Mouse (Mus musculus): ENCODE measurements at regions not wholly inside any gene's neighbourhood (a gene's known extent, or its start where the extent isn't known, plus 50 kb on each side); places are given as distances from the start of the nearest gene placed in this dataset.
A peak's percentile ranks its signal among the peaks of the same experiment; 100 is the strongest.

GRCm38 (mm10) chr1:33271437-33272145 is 398.0 kb downstream of the Prim2 start:
- peak overlapping the region; percentile 12; the same call in 1 of the 2 replicates for H3K27ac ChIP-seq
- no peak overlapping the region for H3K4me3 ChIP-seq
- no peaks in the 10 kb centered on the region for H3K36me3 ChIP-seq (ENCODE audit: poor library complexity, severe bottlenecking)
- no peaks in the 10 kb centered on the region for H3K9me3 ChIP-seq (replicated peaks)
- H3K9ac ChIP-seq = no peak overlapping the region
- 56% methylated on average over 12 of the region's 12 CpGs for WGBS
- H3K27me3 ChIP-seq = no peaks in the 10 kb centered on the region
- peak overlapping the region; percentile 15; the same call in 1 of the 2 replicates for H3K4me2 ChIP-seq
- ATAC-seq = peak; percentile 86
- peaks cover 22% of the 10 kb centered on the region for H3K4me1 ChIP-seq

- Histone ChIP-seq H3K36me3 (ENCODE audit: poor library complexity, severe bottlenecking) (no peaks in the 10 kb centered on the region), H3K4me3 (no peak overlapping the region), H3K27ac (no peak overlapping the region), H3K4me1 (peaks cover 22% of the 10 kb centered on the region), H3K27me3 (no peaks in the 10 kb centered on the region), H3K9me3 (replicated peaks) (no peaks in the 10 kb centered on the region), H3K4me2 (no peak overlapping the region), H3K9ac (no peak overlapping the region)
- 35% methylated on average over 4 of the region's 4 CpGs for WGBS
- peak; percentile 66 for ATAC-seq
Observed at GRCm38 (mm10) chr1:33269162-33269561, 400.4 kb downstream of the Prim2 start.

- no peak overlapping the region for H3K4me3 ChIP-seq
- WGBS = 85% methylated on average over 5 of the region's 5 CpGs
Observed at GRCm38 (mm10) chr1:33265731-33266415, 403.7 kb downstream of the Prim2 start.

GRCm38 (mm10) chr1:33249474-33249873 is 420.1 kb downstream of the Prim2 start:
- Histone ChIP-seq H3K27ac (no peak overlapping the region), H3K9ac (no peak overlapping the region), H3K4me3 (no peak overlapping the region), H3K27me3 (no peaks in the 10 kb centered on the region), H3K9me3 (replicated peaks) (no peaks in the 10 kb centered on the region), H3K4me2 (no peak overlapping the region), H3K4me1 (no peaks in the 10 kb centered on the region), H3K36me3 (ENCODE audit: poor library complexity, severe bottlenecking) (no peaks in the 10 kb centered on the region)
- ATAC-seq = no peak
- WGBS = 92% methylated on average over 5 of the region's 5 CpGs

More at GRCm38 (mm10) chr1:33265731-33266415, 403.7 kb downstream of the Prim2 start:
- no peaks in the 10 kb centered on the region for H3K27me3 ChIP-seq
- H3K27ac ChIP-seq = no peak overlapping the region
- H3K9me3 ChIP-seq (replicated peaks) = no peaks in the 10 kb centered on the region
- no peak overlapping the region for H3K9ac ChIP-seq
- H3K4me2 ChIP-seq = no peak overlapping the region
- peaks cover 23% of the 10 kb centered on the region for H3K4me1 ChIP-seq
- ATAC-seq = no peak
- H3K36me3 ChIP-seq (ENCODE audit: poor library complexity, severe bottlenecking) = no peaks in the 10 kb centered on the region

GRCm38 (mm10) chr1:33247076-33247475 is 422.5 kb downstream of the Prim2 start:
- no peaks in the 10 kb centered on the region for H3K27me3 ChIP-seq
- H3K9ac ChIP-seq = no peak overlapping the region
- 94% methylated on average over 6 of the region's 6 CpGs for WGBS
- no peaks in the 10 kb centered on the region for H3K4me1 ChIP-seq
- no peak overlapping the region for H3K4me3 ChIP-seq
- no peaks in the 10 kb centered on the region for H3K36me3 ChIP-seq (ENCODE audit: poor library complexity, severe bottlenecking)
- H3K9me3 ChIP-seq (replicated peaks) = no peaks in the 10 kb centered on the region
- no peak overlapping the region for H3K27ac ChIP-seq
- no peak overlapping the region for H3K4me2 ChIP-seq
- no peak for ATAC-seq

GRCm38 (mm10) chr1:33245186-33245585 is 424.4 kb downstream of the Prim2 start:
- H3K9ac ChIP-seq = no peak overlapping the region
- 92% methylated on average over 4 of the region's 4 CpGs for WGBS
- H3K27ac ChIP-seq = no peak overlapping the region
- no peaks in the 10 kb centered on the region for H3K27me3 ChIP-seq
- H3K4me2 ChIP-seq = no peak overlapping the region
- H3K9me3 ChIP-seq (replicated peaks) = no peaks in the 10 kb centered on the region
- H3K4me3 ChIP-seq = no peak overlapping the region
- H3K4me1 ChIP-seq = no peaks in the 10 kb centered on the region
- no peak for ATAC-seq
- no peaks in the 10 kb centered on the region for H3K36me3 ChIP-seq (ENCODE audit: poor library complexity, severe bottlenecking)

- no peak overlapping the region for H3K9ac ChIP-seq
- H3K36me3 ChIP-seq (ENCODE audit: poor library complexity, severe bottlenecking) = no peaks in the 10 kb centered on the region
- H3K4me3 ChIP-seq = no peak overlapping the region
- H3K27ac ChIP-seq = no peak overlapping the region
- H3K27me3 ChIP-seq = no peaks in the 10 kb centered on the region
- no peaks in the 10 kb centered on the region for H3K9me3 ChIP-seq (replicated peaks)
- no peaks in the 10 kb centered on the region for H3K4me1 ChIP-seq
- no peak for ATAC-seq
- 91% methylated on average over 8 of the region's 8 CpGs for WGBS
- H3K4me2 ChIP-seq = no peak overlapping the region
Observed at GRCm38 (mm10) chr1:33244691-33245090, 424.9 kb downstream of the Prim2 start.

GRCm38 (mm10) chr1:33222997-33223396 is 446.6 kb downstream of the Prim2 start:
- Histone ChIP-seq H3K36me3 (ENCODE audit: poor library complexity, severe bottlenecking) (no peaks in the 10 kb centered on the region), H3K27ac (no peak overlapping the region), H3K27me3 (no peaks in the 10 kb centered on the region), H3K4me3 (no peak overlapping the region), H3K9ac (no peak overlapping the region), H3K4me1 (no peaks in the 10 kb centered on the region), H3K9me3 (replicated peaks) (no peaks in the 10 kb centered on the region), H3K4me2 (no peak overlapping the region)
- 74% methylated on average over 6 of the region's 6 CpGs for WGBS
- ATAC-seq = no peak

GRCm38 (mm10) chr1:33214815-33215214 is 454.8 kb downstream of the Prim2 start:
- H3K4me3 ChIP-seq = no peak overlapping the region
- peaks cover 12% of the 10 kb centered on the region; the same call in 1 of the 2 replicates for H3K4me1 ChIP-seq
- H3K9me3 ChIP-seq (replicated peaks) = no peaks in the 10 kb centered on the region
- peak overlapping the region; percentile 17; the same call in 1 of the 2 replicates for H3K9ac ChIP-seq
- no peaks in the 10 kb centered on the region for H3K27me3 ChIP-seq
- H3K27ac ChIP-seq = peak overlapping the region; percentile 31; the same call in 1 of the 2 replicates
- no peak overlapping the region for H3K4me2 ChIP-seq
- WGBS = 31% methylated on average over 5 of the region's 5 CpGs
- peak; percentile 91 for ATAC-seq
- no peaks in the 10 kb centered on the region for H3K36me3 ChIP-seq (ENCODE audit: poor library complexity, severe bottlenecking)

GRCm38 (mm10) chr1:33214394-33214793 is 455.2 kb downstream of the Prim2 start:
- no peak; the same call in 1 of the 2 replicates for ATAC-seq
- Histone ChIP-seq H3K4me1 (peaks cover 12% of the 10 kb centered on the region; the same call in 1 of the 2 replicates), H3K9ac (no peak overlapping the region), H3K9me3 (replicated peaks) (no peaks in the 10 kb centered on the region), H3K27ac (peak overlapping the region; percentile 31; the same call in 1 of the 2 replicates), H3K27me3 (no peaks in the 10 kb centered on the region), H3K36me3 (ENCODE audit: poor library complexity, severe bottlenecking) (no peaks in the 10 kb centered on the region), H3K4me2 (no peak overlapping the region), H3K4me3 (no peak overlapping the region)
- 93% methylated on average over 1 of the region's 1 CpGs for WGBS

- WGBS = 49% methylated on average over 6 of the region's 6 CpGs
- H3K4me3 ChIP-seq = no peak overlapping the region
- 0 out of 2 replicates have a peak overlapping the region, but pooled peaks have one; percentile 20 for H3K27ac ChIP-seq
- no peaks in the 10 kb centered on the region for H3K27me3 ChIP-seq
- ATAC-seq = peak; percentile 83
- no peak overlapping the region for H3K4me2 ChIP-seq
- no peaks in the 10 kb centered on the region for H3K9me3 ChIP-seq (replicated peaks)
- H3K36me3 ChIP-seq (ENCODE audit: poor library complexity, severe bottlenecking) = no peaks in the 10 kb centered on the region
- H3K4me1 ChIP-seq = 0 out of 2 replicates have a peak, but pooled peaks cover 3% of the 10 kb centered on the region
- no peak overlapping the region for H3K9ac ChIP-seq
Observed at GRCm38 (mm10) chr1:33201571-33202189, 467.9 kb downstream of the Prim2 start.

- WGBS = 75% methylated on average over 2 of the region's 2 CpGs
- peak; percentile 63; the same call in 1 of the 2 replicates for ATAC-seq
Observed at GRCm38 (mm10) chr1:33195114-33195513, 474.5 kb downstream of the Prim2 start.

More at GRCm38 (mm10) chr1:33195114-33195513, 474.5 kb downstream of the Prim2 start:
- Histone ChIP-seq H3K4me2 (no peak overlapping the region), H3K4me1 (no peaks in the 10 kb centered on the region), H3K27ac (no peak overlapping the region), H3K9me3 (replicated peaks) (no peaks in the 10 kb centered on the region), H3K36me3 (ENCODE audit: poor library complexity, severe bottlenecking) (no peaks in the 10 kb centered on the region), H3K9ac (no peak overlapping the region), H3K4me3 (no peak overlapping the region), H3K27me3 (no peaks in the 10 kb centered on the region)

Data from forebrain, embryonic 13.5 days (tissue).